Mouse (Mus musculus) embryonic fibroblast, embryonic 13.5 days (primary cell): ENCODE data around the gene Gpr171.

Experiments used
- CTCF ChIP-seq: IDR thresholded peaks from 2 replicates; pipeline ENCODE4 v1.5.1; 2011; ENCODE audit warnings: mild to moderate bottlenecking, control low read depth, low read length, moderate library complexity, borderline replicate concordance; ENCODE audit not compliant: insufficient read depth
- POLR2A ChIP-seq: IDR thresholded peaks from 2 replicates; pipeline ENCODE4 v1.6.1; 2011; ENCODE audit warnings: low read depth, mild to moderate bottlenecking, control low read depth, low read length, moderate library complexity

- TF ChIP-seq CTCF (no peak), POLR2A (no peak)
Observed at GRCm38 (mm10) chr3:59139651-59140051, 38.0 kb upstream of the Gpr171 start.
